7 mouse cellular contexts compared by ENCODE assay signal in genomic region chr5:48345095-48345982, GRCm38 (mm10). TPM values are rescaled to one million over a fixed set of nuclear protein-coding genes. Genes with fewer than 3 reads are reported as not detected.
DNase-seq lines count a peak whose midpoint lies in the region; ATAC-seq and TF ChIP-seq lines count a peak whose summit lies in the region.

No protein-coding gene starts in this region.

- TF ChIP-seq CTCF in brain, embryonic 14.5 days (IDR thresholded peaks at IDR 0.05; ENCODE audit: borderline replicate concordance, extremely low read depth, insufficient read depth, insufficient read length): peak; percentile 19; the same call in 1 of the 2 replicates

- TF ChIP-seq POLR2A in brain, embryonic 14.5 days (IDR thresholded peaks at IDR 0.05; ENCODE audit: borderline replicate concordance, extremely low read depth, insufficient read depth, insufficient read length, poor library complexity, severe bottlenecking): no peak

- H3K9me3 ChIP-seq in hindbrain, embryonic 15.5 days: no peaks in the 10 kb centered on the region
- no peaks in the 10 kb centered on the region for H3K9me3 ChIP-seq in neural tube, embryonic 12.5 days

- H3K27me3 ChIP-seq in hindbrain, embryonic 15.5 days: no peaks in the 10 kb centered on the region
- H3K27me3 ChIP-seq in neural tube, embryonic 12.5 days (replicated peaks): no peaks in the 10 kb centered on the region

- intact Hi-C loops in left cerebral cortex, postnatal 14 days (cut with DNase I): loop anchor here (10.0 kb wide), 2 partner anchors 81 to 201 kb away; no protein-coding TSS in a partner anchor

- no peaks in the 10 kb centered on the region for H3K36me3 ChIP-seq in hindbrain, embryonic 15.5 days
- no peaks in the 10 kb centered on the region for H3K36me3 ChIP-seq in neural tube, embryonic 12.5 days

- H3K4me2 ChIP-seq in hindbrain, embryonic 15.5 days: no peak overlapping the region
- no peak overlapping the region for H3K4me2 ChIP-seq in neural tube, embryonic 12.5 days (replicated peaks)

- H3K9ac ChIP-seq in hindbrain, embryonic 15.5 days: no peak overlapping the region
- no peak overlapping the region for H3K9ac ChIP-seq in neural tube, embryonic 12.5 days

- 46% methylated on average over 5 of the region's 5 CpGs for WGBS in hindbrain, embryonic 15.5 days
- WGBS in neural tube, embryonic 12.5 days: 55% methylated on average over 5 of the region's 5 CpGs

- H3K27ac ChIP-seq in hindbrain, embryonic 15.5 days (replicated peaks): peak overlapping the region; percentile 62; the same call in 1 of the 2 replicates
- no peak overlapping the region for H3K27ac ChIP-seq in neural tube, embryonic 12.5 days

- H3K4me1 ChIP-seq in hindbrain, embryonic 15.5 days (replicated peaks): no peaks in the 10 kb centered on the region
- no peaks in the 10 kb centered on the region for H3K4me1 ChIP-seq in neural tube, embryonic 12.5 days

- H3K4me3 ChIP-seq in hindbrain, embryonic 15.5 days: no peak overlapping the region
- H3K4me3 ChIP-seq in neural tube, embryonic 12.5 days: no peak overlapping the region

- peak; percentile 4 to 49 for DNase-seq in left cerebral cortex, postnatal 14 days (ENCODE audit: low spot score in 2 of 2)
- DNase-seq in left cerebral cortex, adult 18-20 months (ENCODE audit: low spot score in 2 of 2): no peak
- DNase-seq in brain, embryonic 14.5 days (ENCODE audit: low read depth): peak; percentile 86
- DNase-seq in thymus, postnatal 4 days: no peak
- no peak for DNase-seq in cerebellum, adult 11 months

- peak; percentile 79 for ATAC-seq in hindbrain, embryonic 15.5 days (ENCODE audit: low FRiP score, low read depth)
- ATAC-seq in neural tube, embryonic 12.5 days (ENCODE audit: low FRiP score, low read depth): peak; percentile 81

RNA-seq across cellular contexts. Expression of gene 5730480H06Rik, which starts 17.6 kb away (rescaled TPM):
- 10 to 100 TPM; 19.0 to 20.5 TPM for total RNA-seq in left cerebral cortex, postnatal 14 days (2021)
- 10 to 100 TPM; 16.2 to 16.8 TPM for total RNA-seq in left cerebral cortex, adult 18-20 months (2021)
- polyA plus RNA-seq in brain, embryonic 14.5 days (2012; rRNA removed): 20.1 and 22.2 TPM in 2 replicates
- polyA plus RNA-seq in hindbrain, embryonic 15.5 days (2015; fragmentation: Nextera tagmentation; extraction: Ambion mirVana): 15.7 and 17.8 TPM in 2 replicates
- polyA plus RNA-seq in neural tube, embryonic 12.5 days (2016; fragmentation: Nextera tagmentation; extraction: Ambion mirVana): 25.0 and 26.0 TPM in 2 replicates

Comparison
In these comparisons a context has a peak if more than half of its experiments do, and no peak if none do; other contexts are left out.
1. DNase-seq: peak in left cerebral cortex, postnatal 14 days (2 of 2) and brain, embryonic 14.5 days (single experiment); none in left cerebral cortex, adult 18-20 months (0 of 2), thymus, postnatal 4 days (single experiment) and cerebellum, adult 11 months (single experiment).